Mouse (Mus musculus) spleen, adult 2 months (tissue): ENCODE measurements around the gene Olfr765.

Experiments used
- CTCF ChIP-seq: fragments of 200-500 bp; IDR thresholded peaks from 2 replicates; pipeline ENCODE4 v1.5.1; 2011; ENCODE audit warnings: mild to moderate bottlenecking, inconsistent platforms; ENCODE audit not compliant: insufficient read depth, insufficient read length, insufficient replicate concordance; ENCODE audit errors: extremely low read depth
- POLR2A ChIP-seq: fragments of 200-500 bp; IDR thresholded peaks from 2 replicates; pipeline ENCODE4 v1.6.1; 2011; ENCODE audit warnings: low read depth, low read length, inconsistent platforms

GRCm38 (mm10) chr10:128996523-128997040 lies 53.2 kb downstream of the Olfr765 start:
- TF ChIP-seq CTCF = no peak
- no peak for TF ChIP-seq POLR2A
